Mouse (Mus musculus) kidney, adult 11 months (tissue): ENCODE results near the gene Jdp2.

Experiments used
- DNase-seq: peaks from one replicate; pipeline ENCODE4 v3.0.0; 2022

The Jdp2 gene

GRCm38 (mm10) chr12:85687846-85688245 is 89.0 kb downstream of the Jdp2 start:
- DNase-seq: no peak
